Mouse (Mus musculus) MEL-GATA-1-ER (cell line): ENCODE results near the gene Depp1.

ENCODE experiments used
- DNase-seq: peaks from one replicate; pipeline ENCODE4 v3.0.0-alpha.2; 2012; ENCODE audit warnings: low read depth; ENCODE audit errors: extremely low read depth

Depp1 gene

DNA sequence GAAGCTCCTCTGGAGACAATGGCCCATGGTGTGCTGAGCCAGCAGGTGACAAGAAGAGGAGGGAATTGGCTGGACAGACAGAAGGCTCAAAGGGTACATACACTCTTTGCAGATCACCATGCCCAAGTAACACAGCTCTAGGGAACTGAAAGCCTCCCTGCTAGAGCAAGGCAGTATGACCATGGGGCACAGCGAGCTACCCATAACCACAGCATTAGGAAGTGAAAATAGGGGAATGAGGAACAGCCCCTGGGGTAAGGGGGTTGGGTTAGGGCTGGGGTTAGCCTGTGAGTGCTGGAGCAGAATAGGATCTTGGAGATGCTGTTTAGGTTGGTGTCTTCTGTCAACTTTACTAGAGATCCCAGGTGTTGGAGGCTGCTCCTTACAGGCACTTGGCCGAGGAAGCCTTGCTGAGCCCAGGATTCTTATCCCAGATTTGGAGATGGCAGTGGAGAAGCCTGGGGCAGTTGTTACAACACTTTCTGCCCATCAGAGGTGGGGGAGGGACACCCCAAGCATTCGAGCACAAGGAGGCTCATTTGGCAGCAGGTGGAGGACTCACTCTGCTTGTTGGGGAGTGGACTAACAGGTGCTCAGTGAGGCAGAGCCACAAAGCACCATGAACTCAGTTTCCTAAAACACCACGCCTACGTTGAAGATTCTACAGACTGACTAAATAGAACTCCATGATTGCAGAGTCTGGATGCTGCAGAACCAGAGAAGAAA, 29.3 kb downstream of the Depp1 start:
- DNase-seq = no peak

DNA sequence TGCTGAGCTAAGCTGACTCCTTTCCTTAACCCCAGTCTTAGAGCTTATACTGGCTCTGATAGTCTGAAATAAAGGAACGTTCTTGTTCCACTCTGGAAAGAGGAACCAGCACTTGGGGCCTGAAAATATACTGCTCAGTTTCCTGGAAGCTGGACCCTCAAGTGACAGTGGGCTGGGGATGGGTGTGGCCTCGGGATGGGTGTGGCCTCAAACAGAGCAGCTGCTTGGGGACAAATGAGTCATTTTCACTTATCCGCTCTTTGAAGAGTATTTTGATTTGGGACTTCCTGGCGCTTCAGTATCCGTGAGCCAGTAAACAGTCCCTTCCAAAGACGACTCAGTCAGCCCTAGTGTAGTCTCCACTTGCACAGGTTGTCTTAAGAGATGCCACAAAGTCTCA, 31.9 kb downstream of the Depp1 start:
- DNase-seq = peak; percentile 25

DNA sequence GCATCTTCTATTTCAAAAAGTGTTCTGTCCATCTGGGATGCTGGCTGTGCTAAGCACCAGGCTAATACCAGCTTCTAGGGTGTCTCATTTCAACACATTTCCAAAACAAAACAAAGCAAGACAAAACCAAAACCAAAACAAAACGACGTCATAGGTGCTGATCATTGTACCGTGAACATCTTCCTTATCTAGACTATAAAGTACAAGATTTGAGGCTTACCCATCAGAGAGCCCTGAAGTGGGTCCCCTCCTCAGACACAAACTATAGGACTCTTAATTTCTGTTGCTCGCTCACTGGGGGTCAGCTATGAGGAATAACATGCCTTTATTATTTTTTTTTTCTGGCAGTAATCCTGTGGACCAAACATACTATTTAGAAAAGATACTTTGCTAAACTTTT, 43.2 kb downstream of the Depp1 start:
- no peak for DNase-seq

DNA sequence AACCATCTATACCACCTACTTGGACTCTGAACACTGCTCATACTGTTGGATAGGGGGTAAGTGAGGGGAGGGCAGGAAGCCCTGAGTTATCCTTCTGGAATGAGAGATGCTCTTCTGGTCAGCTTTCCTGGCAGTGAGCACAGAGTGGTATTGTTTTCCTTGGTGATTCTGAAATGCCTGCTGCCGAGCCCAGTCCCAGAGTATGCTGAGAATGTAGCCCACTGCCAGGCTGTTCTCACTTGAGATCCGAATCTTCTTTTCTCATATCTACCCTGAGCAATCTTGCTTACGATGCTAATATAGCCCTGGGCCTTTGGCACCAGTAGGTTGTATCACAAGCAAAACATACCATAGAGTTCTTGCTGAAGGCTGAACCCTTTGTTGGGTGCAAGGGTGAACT, 43.9 kb downstream of the Depp1 start:
- no peak for DNase-seq

DNA sequence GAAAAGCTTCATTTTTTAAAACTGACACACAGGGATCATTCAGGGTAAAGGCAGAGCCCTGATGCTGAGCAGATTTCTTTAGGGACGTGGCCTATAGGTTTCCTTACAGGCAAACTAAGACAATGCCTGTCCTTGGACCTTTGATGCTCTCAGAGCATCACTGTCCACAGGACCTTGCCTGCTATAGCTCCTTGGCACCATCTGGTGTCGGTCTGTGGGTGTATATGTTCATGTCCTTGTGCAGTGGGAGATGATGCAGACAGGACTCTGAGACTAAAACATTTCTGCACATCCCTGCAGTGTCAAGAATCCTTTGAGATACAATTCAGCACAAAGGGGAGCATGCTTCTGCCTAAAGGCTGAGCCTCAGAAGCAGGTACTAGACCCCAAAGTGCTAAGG, 47.0 kb downstream of the Depp1 start:
- no peak for DNase-seq

DNA sequence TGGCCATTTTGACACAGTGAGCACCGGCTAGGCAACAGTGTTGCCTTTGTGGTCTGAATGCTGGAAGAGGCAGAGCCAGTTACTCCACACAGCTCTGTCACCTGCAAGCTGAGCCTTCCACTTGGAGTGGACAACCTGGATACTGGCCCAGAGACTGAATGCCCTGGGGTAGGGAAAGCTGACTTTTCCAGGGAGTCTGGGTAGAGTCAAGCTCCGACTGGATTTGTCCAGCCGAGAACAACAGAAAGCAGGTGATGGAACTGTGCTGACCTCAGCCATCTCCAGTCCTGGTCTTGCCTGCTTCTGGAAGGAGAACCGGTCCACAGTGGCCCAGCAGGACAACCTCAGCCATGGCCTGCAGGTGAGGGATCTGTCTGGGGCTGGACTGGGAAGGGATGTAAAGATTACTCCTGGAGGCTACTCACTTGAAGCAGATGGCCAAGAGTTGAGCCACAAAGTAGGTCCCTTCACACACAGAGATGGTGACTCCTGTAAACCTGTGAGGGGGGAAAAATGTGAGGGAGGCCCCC, 47.6 kb downstream of the Depp1 start:
- no peak for DNase-seq

DNA sequence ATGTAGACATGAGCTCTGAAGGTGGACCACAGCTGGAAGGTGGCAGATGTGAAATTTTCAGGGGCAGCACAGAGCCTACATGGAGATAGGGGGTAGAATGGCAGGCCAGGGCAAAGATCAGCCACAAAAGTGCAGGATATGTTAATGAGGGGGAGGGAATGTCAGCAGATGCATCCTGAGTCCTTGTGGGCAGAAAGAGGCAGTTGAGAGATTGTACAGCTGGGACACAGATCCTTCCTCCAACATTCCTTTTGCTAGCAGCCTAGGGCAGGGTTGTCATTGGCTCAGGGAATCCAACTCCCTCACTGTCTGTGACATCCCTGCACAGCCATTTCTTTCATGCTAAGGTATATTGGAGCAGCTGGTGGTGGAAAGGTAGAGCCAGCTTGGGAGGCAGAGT, 50.4 kb downstream of the Depp1 start:
- no peak for DNase-seq
